Mouse (Mus musculus): Measurements from ENCODE around the gene Phactr2.

DNA sequence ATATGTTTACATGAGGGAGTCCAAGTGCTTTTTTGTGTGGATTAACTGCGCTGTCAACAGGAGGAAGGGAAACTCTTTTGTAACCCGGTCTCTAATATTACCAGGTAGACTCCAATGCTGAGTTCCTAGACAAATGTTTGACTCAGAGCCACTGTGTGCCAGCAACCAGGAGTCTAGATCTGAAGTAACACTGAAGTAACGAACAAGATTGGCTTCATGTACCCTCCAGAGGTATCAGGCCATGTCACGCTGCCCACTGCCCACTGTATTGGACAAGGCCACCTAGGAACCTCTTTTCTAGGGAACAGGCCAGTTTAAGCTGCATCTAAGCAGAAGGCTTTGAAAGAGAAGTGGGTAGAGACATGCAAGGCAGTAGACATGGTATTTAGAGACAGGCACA is 265.2 kb downstream of the Phactr2 start:
- TF ChIP-seq CTCF (IDR thresholded peaks at IDR 0.05 in 2 of 3, conservative IDR thresholded peaks at IDR 0.05 in 1 of 3; ENCODE audit: control insufficient read depth in 1 of 3, insufficient read depth in 1 of 3, low read depth in 2 of 3, low read length in 3 of 3, poor library complexity in 1 of 3, severe bottlenecking in 1 of 3), result no peak
- no peak for TF ChIP-seq POLR2A (IDR thresholded peaks at IDR 0.05; ENCODE audit: control insufficient read depth in 1 of 2, insufficient read depth in 1 of 2, low read depth in 1 of 2, low read length in 2 of 2, poor library complexity in 1 of 2)
- no peak for TF ChIP-seq MYB (IDR thresholded peaks at IDR 0.05; ENCODE audit: low read depth, low read length)
